Mouse (Mus musculus) lung, adult 2 months (tissue): Measurements from ENCODE around the gene Pnpo.

Experiments
- CTCF ChIP-seq: fragments of 200-500 bp; IDR thresholded peaks from 2 replicates; pipeline ENCODE4 v1.5.1; 2011; ENCODE audit warnings: mild to moderate bottlenecking, low read length, control low read depth; ENCODE audit not compliant: insufficient read depth
- POLR2A ChIP-seq: fragments of 200-500 bp; IDR thresholded peaks from 2 replicates; pipeline ENCODE4 v1.6.1; 2011; ENCODE audit warnings: low read depth, mild to moderate bottlenecking, control low read depth, low read length, borderline replicate concordance; ENCODE audit errors: extremely low read depth

DNA sequence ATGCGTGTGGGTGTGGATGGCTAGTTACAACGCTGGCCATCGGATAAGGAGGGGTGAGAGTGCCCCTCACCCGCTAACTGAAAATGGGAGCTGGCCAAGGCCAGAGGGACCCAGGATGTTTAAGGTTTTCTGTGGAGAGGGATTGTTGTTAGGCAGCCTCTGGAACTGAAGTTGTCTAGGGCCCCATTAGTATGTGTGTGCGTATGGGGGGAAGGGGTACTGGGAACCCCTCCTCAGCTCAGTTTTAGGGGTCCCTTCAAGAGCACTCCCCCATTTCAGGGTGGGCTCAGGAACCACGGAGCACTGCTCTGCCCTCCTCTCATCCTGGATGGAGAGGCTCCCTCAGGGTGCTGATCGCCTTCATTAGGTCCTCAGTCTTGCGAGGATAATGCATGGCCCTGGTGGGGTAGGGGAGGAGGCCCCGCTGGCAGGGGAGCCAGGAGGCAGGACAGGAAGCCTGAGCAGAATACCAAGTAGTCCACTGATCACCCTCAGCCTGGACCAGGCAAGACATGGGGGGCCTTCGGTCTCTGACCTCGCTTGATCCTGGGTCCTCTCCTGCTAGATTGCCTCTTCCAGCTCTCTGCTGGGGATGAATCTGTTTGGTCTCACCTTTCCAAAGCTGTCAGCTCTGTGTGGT, 50.5 kb downstream of the Pnpo start:
- TF ChIP-seq CTCF (no peak), POLR2A (no peak)
